Mouse (Mus musculus): ENCODE measurements at regions not wholly inside any gene's neighbourhood (a gene's known extent, or its start where the extent isn't known, plus 50 kb on each side); places are given as distances from the start of the nearest gene placed in this dataset.

GRCm38 (mm10) chr2:48449165-48449842 lies 364.6 kb upstream of the Acvr2a start:
- Histone ChIP-seq H3K4me3 (ENCODE audit: insufficient read depth in 1 of 2, low read depth in 1 of 2, low read length in 2 of 2, poor library complexity in 1 of 2, severe bottlenecking in 1 of 2) (no peak overlapping the region), H3K36me3 (ENCODE audit: control insufficient read depth, insufficient read depth, low read length, poor library complexity, severe bottlenecking) (no peaks in the 10 kb centered on the region), H3K27ac (ENCODE audit: insufficient read depth, low read depth, low read length, poor library complexity, severe bottlenecking) (no peak overlapping the region), H3K9ac (ENCODE audit: insufficient read depth, low read depth, low read length, poor library complexity, severe bottlenecking) (no peak overlapping the region), H3K9me3 (ENCODE audit: control insufficient read depth, insufficient read depth, low read depth, low read length) (no peaks in the 10 kb centered on the region), H3K4me1 (ENCODE audit: control insufficient read depth in 2 of 2, insufficient read depth in 2 of 2, low read length in 2 of 2, poor library complexity in 1 of 2) (0 out of 4 replicates have a peak, but pooled peaks cover 0 to 2% of the 10 kb centered on the region in 2 experiments)
- in situ Hi-C loops (cut with MboI; ENCODE audit: low sequenced_read_pairs in 2 of 2, unreplicated experiment in 2 of 2), result no loop called here
- TF ChIP-seq ZC3H11A (IDR thresholded peaks at IDR 0.05; ENCODE audit: borderline replicate concordance, low read depth, low read length) (no peak), ZNF384 (IDR thresholded peaks at IDR 0.05; ENCODE audit: low read depth, low read length) (no peak), HCFC1 (IDR thresholded peaks at IDR 0.05; ENCODE audit: borderline replicate concordance, insufficient read depth, low read length) (no peak), MAFK (IDR thresholded peaks at IDR 0.05; ENCODE audit: insufficient read depth, low read depth, low read length) (no peak), CHD2 (IDR thresholded peaks at IDR 0.05; ENCODE audit: low read depth, low read length) (no peak)
- no peak for DNase-seq (ENCODE audit: low read depth, low spot score)

- Histone ChIP-seq H3K27ac (ENCODE audit: insufficient read depth, low read depth, low read length, poor library complexity, severe bottlenecking) (no peak overlapping the region), H3K9ac (ENCODE audit: insufficient read depth, low read depth, low read length, poor library complexity, severe bottlenecking) (no peak overlapping the region), H3K4me3 (ENCODE audit: insufficient read depth in 1 of 2, low read depth in 1 of 2, low read length in 2 of 2, poor library complexity in 1 of 2, severe bottlenecking in 1 of 2) (no peak overlapping the region), H3K36me3 (ENCODE audit: control insufficient read depth, insufficient read depth, low read length, poor library complexity, severe bottlenecking) (no peaks in the 10 kb centered on the region), H3K9me3 (ENCODE audit: control insufficient read depth, insufficient read depth, low read depth, low read length) (no peaks in the 10 kb centered on the region), H3K4me1 (ENCODE audit: control insufficient read depth in 2 of 2, insufficient read depth in 2 of 2, low read length in 2 of 2, poor library complexity in 1 of 2) (no peaks in the 10 kb centered on the region)
- no peak for DNase-seq (ENCODE audit: low read depth, low spot score)
- TF ChIP-seq CHD2 (IDR thresholded peaks at IDR 0.05; ENCODE audit: low read depth, low read length) (no peak), ZC3H11A (IDR thresholded peaks at IDR 0.05; ENCODE audit: borderline replicate concordance, low read depth, low read length) (no peak), MAFK (IDR thresholded peaks at IDR 0.05; ENCODE audit: insufficient read depth, low read depth, low read length) (no peak), ZNF384 (IDR thresholded peaks at IDR 0.05; ENCODE audit: low read depth, low read length) (no peak), HCFC1 (IDR thresholded peaks at IDR 0.05; ENCODE audit: borderline replicate concordance, insufficient read depth, low read length) (no peak)
- in situ Hi-C loops (cut with MboI; ENCODE audit: low sequenced_read_pairs in 2 of 2, unreplicated experiment in 2 of 2), result no loop called here
Observed at GRCm38 (mm10) chr2:48456072-48457040, 357.6 kb upstream of the Acvr2a start.

GRCm38 (mm10) chr2:48457117-48457516 lies 356.8 kb upstream of the Acvr2a start:
- Histone ChIP-seq H3K9me3 (ENCODE audit: control insufficient read depth, insufficient read depth, low read depth, low read length) (no peaks in the 10 kb centered on the region), H3K9ac (ENCODE audit: insufficient read depth, low read depth, low read length, poor library complexity, severe bottlenecking) (no peak overlapping the region), H3K4me1 (ENCODE audit: control insufficient read depth in 2 of 2, insufficient read depth in 2 of 2, low read length in 2 of 2, poor library complexity in 1 of 2) (no peaks in the 10 kb centered on the region), H3K4me3 (ENCODE audit: insufficient read depth in 1 of 2, low read depth in 1 of 2, low read length in 2 of 2, poor library complexity in 1 of 2, severe bottlenecking in 1 of 2) (no peak overlapping the region), H3K36me3 (ENCODE audit: control insufficient read depth, insufficient read depth, low read length, poor library complexity, severe bottlenecking) (no peaks in the 10 kb centered on the region), H3K27ac (ENCODE audit: insufficient read depth, low read depth, low read length, poor library complexity, severe bottlenecking) (no peak overlapping the region)
- in situ Hi-C loops (cut with MboI; ENCODE audit: low sequenced_read_pairs in 2 of 2, unreplicated experiment in 2 of 2), result no loop called here
- DNase-seq (ENCODE audit: low read depth, low spot score), result no peak
- TF ChIP-seq ZC3H11A (IDR thresholded peaks at IDR 0.05; ENCODE audit: borderline replicate concordance, low read depth, low read length) (no peak), CHD2 (IDR thresholded peaks at IDR 0.05; ENCODE audit: low read depth, low read length) (no peak), MAFK (IDR thresholded peaks at IDR 0.05; ENCODE audit: insufficient read depth, low read depth, low read length) (no peak), HCFC1 (IDR thresholded peaks at IDR 0.05; ENCODE audit: borderline replicate concordance, insufficient read depth, low read length) (no peak), ZNF384 (IDR thresholded peaks at IDR 0.05; ENCODE audit: low read depth, low read length) (no peak)

DNA sequence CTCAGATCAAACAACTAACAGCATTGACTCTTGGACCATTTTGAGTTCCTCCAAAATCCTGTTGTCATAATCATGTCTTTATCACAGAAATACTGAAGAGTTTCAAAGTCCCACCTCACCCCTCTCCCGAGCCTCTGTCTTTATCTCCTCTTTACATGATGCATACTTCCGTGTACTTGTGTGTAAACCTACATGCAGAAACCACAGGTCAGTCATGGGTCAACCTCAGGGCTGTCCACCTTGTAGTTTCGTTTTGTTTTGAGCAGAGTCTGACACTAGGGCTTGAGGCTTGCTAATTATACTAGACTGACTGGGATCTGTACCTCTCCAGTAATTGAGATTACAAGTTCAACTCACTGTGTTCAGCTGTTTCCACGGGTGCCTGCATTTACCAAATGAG lies 348.4 kb upstream of the Acvr2a start:
- Histone ChIP-seq H3K9me3 (ENCODE audit: control insufficient read depth, insufficient read depth, low read depth, low read length) (no peaks in the 10 kb centered on the region), H3K4me3 (ENCODE audit: insufficient read depth in 1 of 2, low read depth in 1 of 2, low read length in 2 of 2, poor library complexity in 1 of 2, severe bottlenecking in 1 of 2) (no peak overlapping the region), H3K4me1 (ENCODE audit: control insufficient read depth in 2 of 2, insufficient read depth in 2 of 2, low read length in 2 of 2, poor library complexity in 1 of 2) (no peaks in the 10 kb centered on the region), H3K9ac (ENCODE audit: insufficient read depth, low read depth, low read length, poor library complexity, severe bottlenecking) (no peak overlapping the region), H3K27ac (ENCODE audit: insufficient read depth, low read depth, low read length, poor library complexity, severe bottlenecking) (no peak overlapping the region), H3K36me3 (ENCODE audit: control insufficient read depth, insufficient read depth, low read length, poor library complexity, severe bottlenecking) (no peaks in the 10 kb centered on the region)
- in situ Hi-C loops (cut with MboI; ENCODE audit: low sequenced_read_pairs in 2 of 2, unreplicated experiment in 2 of 2), result no loop called here
- DNase-seq (ENCODE audit: low read depth, low spot score), result no peak
- TF ChIP-seq ZNF384 (IDR thresholded peaks at IDR 0.05; ENCODE audit: low read depth, low read length) (no peak), CHD2 (IDR thresholded peaks at IDR 0.05; ENCODE audit: low read depth, low read length) (no peak), HCFC1 (IDR thresholded peaks at IDR 0.05; ENCODE audit: borderline replicate concordance, insufficient read depth, low read length) (no peak), MAFK (IDR thresholded peaks at IDR 0.05; ENCODE audit: insufficient read depth, low read depth, low read length) (no peak), ZC3H11A (IDR thresholded peaks at IDR 0.05; ENCODE audit: borderline replicate concordance, low read depth, low read length) (no peak)
